Mouse (Mus musculus): Measurements from ENCODE around the gene St8sia1.

The St8sia1 gene

GRCm38 (mm10) chr6:142825449-142825848 lies 138.8 kb downstream of the St8sia1 start:
- no peak for DNase-seq (ENCODE audit: low read depth, low spot score)

DNA sequence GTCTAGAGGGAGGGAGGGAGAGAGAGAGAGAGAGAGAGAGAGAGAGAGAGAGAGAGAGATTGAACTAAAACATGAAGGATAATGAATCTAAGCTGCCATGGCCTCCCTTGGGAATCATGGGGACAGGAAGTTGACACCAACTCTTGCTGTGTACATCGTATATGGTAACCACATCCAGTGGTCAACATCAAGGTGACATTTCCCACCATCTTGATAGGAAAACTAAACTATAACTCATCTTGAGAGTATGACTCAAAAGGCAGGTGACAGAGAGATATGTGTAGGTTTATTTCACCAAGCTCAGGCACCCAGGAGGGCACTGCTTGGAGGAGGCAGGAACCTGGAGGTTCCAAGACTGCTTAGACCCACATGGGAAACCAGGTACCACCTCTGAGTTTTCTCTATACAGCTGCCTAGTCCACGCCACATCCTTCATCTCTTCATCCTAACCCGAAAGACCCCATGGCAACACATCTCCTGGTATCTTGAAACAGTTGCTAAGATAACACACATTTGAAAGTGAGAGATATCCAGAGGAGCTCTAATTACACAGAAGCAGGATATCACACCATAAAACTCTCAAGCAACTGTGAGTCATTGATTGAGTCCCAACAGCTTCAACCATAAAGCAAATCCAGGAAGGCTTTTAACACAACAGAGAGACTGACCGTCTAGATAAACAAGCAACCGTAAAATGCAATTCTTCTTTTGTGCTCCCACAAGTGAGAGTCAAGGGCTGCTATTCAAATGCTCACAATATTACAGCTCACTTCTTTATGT lies 141.1 kb downstream of the St8sia1 start:
- DNase-seq (ENCODE audit: low read depth, low spot score): no peak

DNA sequence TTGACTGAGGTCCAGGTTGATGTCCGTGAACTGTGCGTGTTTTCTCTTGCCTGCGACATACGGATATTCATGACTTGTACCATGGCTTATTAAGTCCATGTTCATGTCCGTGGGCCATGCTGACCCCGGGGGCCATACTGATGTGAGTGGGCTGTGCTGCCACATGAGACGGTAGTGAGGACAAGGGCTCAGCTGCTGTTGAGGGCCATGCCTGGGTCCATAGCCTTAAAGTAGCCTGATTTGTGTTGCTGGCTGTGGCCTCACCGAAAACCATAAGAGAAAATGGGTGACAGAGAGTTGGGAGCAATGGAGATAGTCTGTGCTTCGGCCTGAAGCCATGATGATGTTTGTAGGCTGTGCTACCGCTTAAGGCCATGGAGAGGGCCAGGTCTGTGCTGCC lies 145.9 kb downstream of the St8sia1 start:
- DNase-seq (ENCODE audit: low read depth, low spot score): no peak

DNA sequence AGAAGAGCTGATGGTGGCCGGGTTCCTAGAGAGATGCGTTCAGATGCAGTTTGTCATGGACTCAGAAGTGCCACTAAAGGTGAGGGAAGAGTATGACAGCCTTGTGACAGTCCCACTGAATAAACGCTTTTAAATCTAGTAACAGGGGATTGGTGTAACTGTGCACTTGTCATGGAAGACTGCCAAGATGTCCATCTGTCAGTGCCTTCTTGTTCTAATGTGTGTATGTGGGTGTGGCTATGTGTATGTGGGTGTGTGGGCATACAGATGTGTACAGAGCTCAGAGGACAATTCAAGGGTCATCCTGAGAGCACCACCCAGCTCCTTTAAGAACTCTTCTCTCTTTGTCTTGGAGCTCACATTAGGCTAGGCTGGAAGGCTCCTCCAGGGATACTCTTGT lies 148.7 kb downstream of the St8sia1 start:
- DNase-seq (ENCODE audit: low read depth, low spot score): no peak

GRCm38 (mm10) chr6:142814495-142814921 lies 149.7 kb downstream of the St8sia1 start:
- peak; percentile 93 for DNase-seq (ENCODE audit: low read depth, low spot score)

DNA sequence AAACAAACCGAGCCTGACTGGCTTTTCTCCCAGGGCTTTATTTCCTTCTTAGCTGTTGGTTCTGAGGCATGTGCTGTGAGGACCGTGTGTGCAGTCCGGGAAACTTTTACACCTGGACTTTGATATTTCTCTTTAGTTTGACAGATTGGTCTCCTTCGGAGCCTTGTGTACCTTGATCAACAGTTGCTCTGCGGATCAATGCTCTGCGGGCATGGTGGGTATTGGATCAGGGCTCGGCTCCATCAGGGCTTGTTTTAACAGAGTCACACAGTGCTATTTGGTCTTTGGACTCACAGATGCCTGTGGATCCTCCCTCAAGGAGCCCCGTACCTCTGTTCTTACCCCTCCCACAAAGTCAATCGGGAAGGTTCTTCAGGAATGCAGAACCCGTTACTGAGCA lies 150.2 kb downstream of the St8sia1 start:
- no peak for DNase-seq (ENCODE audit: low read depth, low spot score)

GRCm38 (mm10) chr6:142812969-142813368 lies 151.3 kb downstream of the St8sia1 start:
- no peak for DNase-seq (ENCODE audit: low read depth, low spot score)

DNA sequence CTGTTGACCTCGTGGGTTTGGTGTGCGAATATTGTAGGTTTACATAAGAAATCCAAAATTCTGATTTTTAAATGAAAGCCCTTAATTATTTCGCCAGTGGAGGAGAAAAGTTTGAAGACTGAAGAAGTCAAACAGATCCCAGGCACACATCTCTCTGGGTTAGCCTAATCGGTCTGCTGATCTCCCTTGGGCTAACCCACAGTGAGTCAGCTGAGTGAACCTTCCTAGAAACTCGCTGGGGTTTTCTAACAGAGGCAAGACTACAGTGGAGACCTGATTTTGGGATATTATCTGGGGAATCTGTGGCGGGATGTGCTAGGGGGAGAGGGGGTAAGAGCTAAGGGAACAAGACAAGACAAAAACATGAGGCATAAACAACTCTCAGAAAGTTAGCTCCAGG lies 154.0 kb downstream of the St8sia1 start:
- DNase-seq (ENCODE audit: low read depth, low spot score): peak; percentile 21

DNA sequence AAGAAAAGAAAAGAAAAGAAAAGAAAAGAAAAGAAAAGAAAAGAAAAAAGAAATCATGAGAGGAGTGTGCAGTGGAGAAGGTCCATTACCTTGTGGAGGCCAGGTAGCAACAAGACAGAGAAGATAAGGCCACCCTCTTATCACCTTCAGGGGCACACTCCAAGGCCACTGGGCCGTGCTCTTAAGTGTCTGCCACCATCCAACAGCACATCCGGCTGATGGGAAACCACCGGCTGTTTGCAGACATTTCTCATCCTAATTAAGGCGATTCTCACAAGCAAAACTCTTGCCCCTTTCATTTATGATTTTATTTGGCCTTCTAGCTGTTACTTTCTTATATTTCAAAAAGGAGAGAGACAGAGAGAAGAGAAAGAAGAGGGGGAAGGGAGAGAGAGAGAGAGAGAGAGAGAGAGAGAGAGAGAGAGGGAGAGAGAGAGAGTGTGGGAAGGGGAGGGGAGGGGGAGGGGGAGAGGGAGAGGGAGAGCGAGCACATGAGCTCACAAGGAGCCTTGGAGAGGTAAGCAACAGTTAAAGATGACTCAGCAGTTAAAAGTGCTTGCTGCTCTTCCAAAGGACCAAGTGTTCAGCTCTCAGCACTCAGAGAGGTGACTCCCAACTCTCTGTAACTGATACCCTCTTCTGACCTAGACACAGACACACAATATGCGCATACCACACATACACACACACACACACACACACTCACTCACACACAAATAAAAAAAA lies 154.7 kb downstream of the St8sia1 start:
- peak; percentile 20 for DNase-seq (ENCODE audit: low read depth, low spot score)

DNA sequence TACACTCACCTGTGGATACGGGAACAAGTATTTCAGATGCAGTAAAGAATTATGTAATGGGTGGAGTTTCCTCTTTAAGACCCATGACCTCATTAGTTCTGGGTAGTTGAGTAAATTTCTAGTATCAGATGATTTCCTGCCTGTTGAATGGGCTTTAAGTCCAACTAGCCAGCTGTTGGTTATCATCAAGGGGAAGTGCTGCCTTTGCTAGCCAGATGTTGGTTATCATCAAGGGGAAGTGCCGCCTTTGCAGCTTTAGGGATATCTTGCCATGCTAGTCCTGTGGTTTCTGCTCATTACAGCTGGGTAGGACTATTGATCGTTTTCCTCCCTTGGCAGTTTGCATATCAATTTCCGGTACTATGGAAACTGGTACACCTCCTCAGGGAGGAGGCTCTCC lies 157.9 kb downstream of the St8sia1 start:
- DNase-seq (ENCODE audit: low read depth, low spot score): no peak

- no peak for DNase-seq (ENCODE audit: low read depth, low spot score)
Observed at GRCm38 (mm10) chr6:142804402-142804801, 159.8 kb downstream of the St8sia1 start, which contains the start of gene Sult6b2. Gene Sult6b2 (minus strand): TSS chr6:142804502.

- DNase-seq (ENCODE audit: low read depth, low spot score): no peak
Observed at GRCm38 (mm10) chr6:142802617-142803525, 161.4 kb downstream of the St8sia1 start.

GRCm38 (mm10) chr6:142801687-142802086 lies 162.6 kb downstream of the St8sia1 start:
- no peak for DNase-seq (ENCODE audit: low read depth, low spot score)

DNA sequence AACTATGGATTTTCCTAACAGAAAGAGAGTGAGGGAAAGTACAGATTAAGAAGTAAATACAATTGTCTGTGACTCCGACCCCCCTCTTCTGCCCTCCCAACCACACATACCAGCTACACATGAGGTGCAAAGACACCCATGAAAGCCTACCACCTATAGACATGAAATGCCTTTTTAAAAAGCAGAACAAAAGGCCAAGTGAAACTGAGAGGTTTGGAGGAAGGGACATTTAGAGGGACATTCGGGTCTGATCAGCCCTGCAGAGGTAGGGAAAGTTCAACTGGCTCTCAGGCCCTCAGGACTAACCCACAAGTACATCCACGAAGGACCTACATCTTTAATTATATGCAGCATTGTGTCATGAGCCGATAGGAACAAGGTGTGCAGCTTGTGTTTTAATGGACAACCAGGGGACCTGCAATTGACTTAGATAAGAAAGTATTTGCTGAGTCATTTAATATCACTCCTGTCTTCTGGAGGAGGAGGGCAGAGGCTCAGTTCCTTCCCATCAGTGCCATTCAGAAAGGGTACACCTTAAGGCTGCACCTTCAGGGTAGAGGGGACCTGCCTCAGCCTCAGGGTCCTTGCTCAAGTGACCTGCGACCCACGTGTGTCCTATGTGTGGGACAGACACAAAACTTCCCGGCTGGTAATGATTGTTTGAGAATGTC lies 164.4 kb downstream of the St8sia1 start:
- no peak for DNase-seq (ENCODE audit: low read depth, low spot score)

DNA sequence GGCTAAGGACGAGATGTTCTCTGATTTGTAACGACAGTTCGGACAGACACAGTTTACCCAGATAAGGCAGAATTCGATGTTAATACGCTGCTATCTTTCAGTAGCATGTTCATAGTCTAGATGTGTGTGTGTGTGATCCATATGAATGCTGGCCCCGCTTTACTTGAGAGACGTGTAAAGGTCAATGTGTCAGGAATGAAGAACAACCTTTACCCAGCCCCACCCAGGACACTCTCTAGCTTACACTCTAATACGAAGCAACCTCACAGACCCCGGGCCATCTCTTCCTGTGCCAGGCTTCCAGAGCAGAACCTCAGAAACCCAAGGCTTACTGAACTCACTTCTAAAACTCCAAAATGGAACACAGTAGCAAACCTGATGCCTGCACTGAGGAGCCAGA lies 165.4 kb downstream of the St8sia1 start:
- DNase-seq (ENCODE audit: low read depth, low spot score): no peak

GRCm38 (mm10) chr6:142797996-142798395 lies 166.3 kb downstream of the St8sia1 start:
- peak; percentile 35 for DNase-seq (ENCODE audit: low read depth, low spot score)

DNA sequence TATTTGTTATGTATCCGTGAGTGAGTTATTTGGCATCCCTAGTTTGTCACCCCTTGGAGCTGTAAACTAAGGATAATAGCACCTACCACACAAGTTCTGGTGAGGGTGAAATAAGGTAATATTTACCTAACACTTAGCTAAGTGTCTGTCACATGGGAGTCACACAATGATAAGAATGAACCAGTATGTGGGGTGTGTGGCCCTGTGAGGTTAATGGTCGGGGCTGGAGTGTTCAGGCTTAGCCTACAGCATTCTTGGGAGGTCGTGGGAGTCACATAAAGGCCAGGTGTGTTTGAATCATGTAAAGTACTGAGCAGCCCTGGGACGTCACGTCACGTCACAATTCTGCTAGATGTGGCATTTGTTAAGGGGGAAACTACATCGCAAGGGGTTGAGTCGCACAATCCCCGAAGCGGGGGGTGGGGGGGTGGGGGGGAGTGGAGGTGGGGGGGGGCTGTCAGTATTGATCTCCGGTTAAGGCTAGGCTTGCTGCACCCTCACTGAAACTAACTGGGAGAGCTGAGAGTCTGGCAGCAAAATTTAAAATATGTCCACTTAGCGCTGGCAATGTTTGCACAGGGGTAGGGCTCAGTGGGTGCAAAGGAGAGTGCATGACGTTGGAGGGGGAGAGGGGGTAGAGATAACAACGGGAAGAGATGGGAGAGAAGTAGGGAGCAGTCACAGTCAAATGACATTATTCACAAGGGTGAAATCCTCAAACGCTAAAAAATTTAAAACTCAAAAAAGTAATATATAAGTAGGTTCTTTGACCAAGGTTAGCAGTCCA lies 168.4 kb downstream of the St8sia1 start:
- no peak for DNase-seq (ENCODE audit: low read depth, low spot score)

GRCm38 (mm10) chr6:142795087-142795486 lies 169.2 kb downstream of the St8sia1 start:
- no peak for DNase-seq (ENCODE audit: low read depth, low spot score)

DNA sequence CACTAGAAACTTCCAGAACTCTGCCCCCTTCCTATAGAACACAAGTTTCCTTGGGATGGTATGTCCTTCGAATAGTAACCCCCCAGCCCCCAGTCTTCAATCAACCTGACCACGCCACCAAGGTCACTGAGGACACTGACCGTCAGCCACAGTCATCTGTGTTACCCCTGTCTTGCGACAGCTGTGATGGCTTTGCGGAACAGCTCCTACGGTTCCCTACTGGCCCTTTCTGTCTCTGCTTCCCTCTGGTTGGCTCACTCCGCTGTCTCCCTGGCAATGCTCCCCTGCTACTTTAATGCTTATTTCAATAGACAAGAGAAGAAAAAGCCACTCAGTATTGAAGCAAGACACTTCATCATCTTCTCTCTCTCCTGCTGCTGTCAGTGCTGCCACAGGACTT lies 170.8 kb downstream of the St8sia1 start:
- no peak for DNase-seq (ENCODE audit: low read depth, low spot score)

DNA sequence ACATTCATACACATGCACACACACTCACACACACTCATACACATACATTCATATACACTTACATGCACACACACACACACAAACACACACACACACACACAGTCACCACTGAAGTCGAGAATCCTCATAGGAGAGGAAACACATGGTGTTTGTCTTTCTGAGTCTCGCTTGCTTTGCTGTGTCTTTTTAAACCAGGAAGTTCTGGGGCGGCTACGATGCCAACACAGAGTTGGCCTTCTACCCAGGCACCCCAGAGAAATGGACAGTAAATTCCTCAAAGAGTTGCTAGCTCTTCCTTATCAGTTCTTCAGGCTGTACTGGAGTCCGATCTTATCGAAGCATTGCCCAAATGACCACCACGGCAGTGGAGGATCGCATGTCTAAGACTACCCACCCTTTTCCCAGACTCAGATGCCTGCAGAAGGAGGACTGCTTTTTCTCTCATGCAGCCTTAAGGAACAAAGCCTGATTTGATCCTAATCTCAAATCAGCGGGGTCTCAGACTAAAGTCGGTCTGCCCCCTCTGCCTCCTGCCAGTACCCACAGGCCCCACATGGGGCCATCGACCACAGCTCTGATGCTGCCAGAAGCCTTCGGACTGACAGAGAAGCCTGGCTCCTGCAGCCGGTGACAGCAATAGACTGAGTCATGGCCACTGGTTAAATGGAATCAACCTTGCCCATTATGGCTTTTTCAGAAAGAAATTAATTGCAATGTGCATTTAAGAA lies 171.8 kb downstream of the St8sia1 start:
- no peak for DNase-seq (ENCODE audit: low read depth, low spot score)

Data from 3T3-L1 (cell line).